Mouse (Mus musculus) heart, adult 2 months (tissue): ENCODE data around the gene Pramef25.
"Not testable (repeated sequence)": the region's sequence is repeated elsewhere in the genome, so short reads cannot be mapped to it uniquely, and the experiment has no call there.

Experiments used
- CTCF ChIP-seq: fragments of 200-600 bp; IDR thresholded peaks from 2 replicates; pipeline ENCODE4 v1.8.1; 2022; ENCODE audit warnings: antibody characterized with exemption, mild to moderate bottlenecking, moderate library complexity
- POLR2A ChIP-seq: fragments of 200-500 bp; IDR thresholded peaks from 2 replicates; pipeline ENCODE4 v1.6.1; 2011; ENCODE audit warnings: mild to moderate bottlenecking, low read depth, low read length, control low read depth; ENCODE audit not compliant: insufficient read depth

DNA sequence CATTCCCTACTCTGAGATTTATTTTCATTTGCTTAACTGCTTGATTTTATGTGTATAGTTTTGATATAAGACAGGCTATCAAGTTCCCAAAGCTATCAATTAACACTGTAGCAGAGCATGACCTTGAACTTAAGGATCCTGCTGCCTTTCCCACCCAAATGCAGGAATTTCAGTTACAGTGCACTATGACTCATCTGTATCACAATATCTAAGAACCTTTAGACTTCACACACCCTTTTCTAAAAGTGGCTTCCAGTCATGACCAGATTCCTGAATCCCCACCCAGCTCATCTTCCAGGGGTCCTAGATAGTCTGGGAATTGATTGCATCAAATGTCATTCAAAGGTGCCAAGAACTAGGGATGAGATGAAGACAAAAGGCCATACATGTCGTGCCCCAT lies 32.6 kb upstream of the Pramef25 start:
- not testable (repeated sequence) for TF ChIP-seq CTCF, POLR2A
